Mouse (Mus musculus) liver, embryonic 15.5 days (tissue): ENCODE results near the gene Cacna1c. TPM values are rescaled to one million over a fixed set of nuclear protein-coding genes. Genes with fewer than 3 reads are reported as not detected.
A peak's percentile ranks its signal among the peaks of the same experiment; 100 is the strongest.

Experiments
- ATAC-seq: fragments of 200-750 bp; cut with Nextera tagmentation; 2 replicates; pipeline ENCODE4 v1.8.0; 2017; ENCODE audit warnings: moderate number of reproducible peaks, mild to moderate bottlenecking, moderate library complexity; ENCODE audit not compliant: insufficient read depth
- H3K27ac ChIP-seq: fragments of 300-500 bp; sonication (generic); replicated peaks from 2 replicates; pipeline ENCODE4 v1.5.1; 2015; ENCODE audit warnings: mild to moderate bottlenecking, inconsistent platforms
- H3K27me3 ChIP-seq: fragments of 300-500 bp; sonication (generic); 2 replicates; pipeline ENCODE4 v1.6.1; 2015; ENCODE audit warnings: mild to moderate bottlenecking, inconsistent platforms
- H3K36me3 ChIP-seq: fragments of 300-500 bp; sonication (generic); replicated peaks from 2 replicates; pipeline ENCODE4 v1.6.1; 2015; ENCODE audit warnings: moderate library complexity, mild to moderate bottlenecking, inconsistent platforms
- H3K4me1 ChIP-seq: fragments of 300-500 bp; sonication (generic); replicated peaks from 2 replicates; pipeline ENCODE4 v1.6.1; 2015; ENCODE audit warnings: inconsistent platforms
- H3K4me2 ChIP-seq: fragments of 300-500 bp; sonication (generic); 2 replicates; pipeline ENCODE4 v1.6.1; 2015; ENCODE audit warnings: moderate library complexity, mild to moderate bottlenecking, inconsistent platforms
- H3K4me3 ChIP-seq: fragments of 300-500 bp; sonication (generic); replicated peaks from 2 replicates; pipeline ENCODE4 v1.5.1; 2015; ENCODE audit warnings: mild to moderate bottlenecking, inconsistent platforms
- H3K9ac ChIP-seq: fragments of 300-500 bp; sonication (generic); 2 replicates; pipeline ENCODE4 v1.6.1; 2015; ENCODE audit warnings: moderate library complexity, mild to moderate bottlenecking, inconsistent platforms
- H3K9me3 ChIP-seq: fragments of 300-500 bp; sonication (generic); replicated peaks from 2 replicates; pipeline ENCODE4 v1.6.1; 2016; ENCODE audit warnings: inconsistent platforms
- WGBS: fragments of 180-500 bp; shearing (Covaris S2); methylation state at CpG from one replicate; pipeline ENCODE4 v1.1.7; 2015; ENCODE audit warnings: mixed read lengths; ENCODE audit not compliant: insufficient replicate concordance; 5-methylcytosine and 5-hydroxymethylcytosine counted together
- polyA plus RNA-seq: library from polyadenylated mRNA; unstranded; fragments of >200 nt; fragmentation: Nextera tagmentation; extraction: Ambion mirVana; gene quantifications from 2 replicates; pipeline ENCODE4 v1.2.1, GENCODE M21; 2015

The Cacna1c gene
- polyA plus RNA-seq, 1 experiment from 2014 or later, result 0.41 TPM

- H3K4me3 ChIP-seq, result no peak overlapping the region
- no peak overlapping the region for H3K4me2 ChIP-seq
- no peaks in the 10 kb centered on the region for H3K36me3 ChIP-seq
- no peaks in the 10 kb centered on the region for H3K4me1 ChIP-seq
- no peak overlapping the region for H3K27ac ChIP-seq
- WGBS, result 57% methylated on average over 11 of the region's 11 CpGs
- no peaks in the 10 kb centered on the region for H3K27me3 ChIP-seq
- no peak for ATAC-seq
- no peak overlapping the region for H3K9ac ChIP-seq
- H3K9me3 ChIP-seq, result no peaks in the 10 kb centered on the region
These were observed 393.9 kb downstream of the Cacna1c start for GRCm38 (mm10) chr6:118802286-118802685.

GRCm38 (mm10) chr6:118796393-118796792 is 399.8 kb downstream of the Cacna1c start:
- no peaks in the 10 kb centered on the region for H3K4me1 ChIP-seq
- H3K27me3 ChIP-seq, result no peaks in the 10 kb centered on the region
- 80% methylated on average over 4 of the region's 4 CpGs for WGBS
- H3K4me2 ChIP-seq, result no peak overlapping the region
- no peak for ATAC-seq
- no peaks in the 10 kb centered on the region for H3K36me3 ChIP-seq
- H3K4me3 ChIP-seq, result no peak overlapping the region
- H3K9me3 ChIP-seq, result no peaks in the 10 kb centered on the region
- H3K9ac ChIP-seq, result no peak overlapping the region
- no peak overlapping the region for H3K27ac ChIP-seq

- H3K27me3 ChIP-seq, result no peaks in the 10 kb centered on the region
- no peaks in the 10 kb centered on the region for H3K4me1 ChIP-seq
- no peak for ATAC-seq
- H3K4me2 ChIP-seq, result no peak overlapping the region
- H3K36me3 ChIP-seq, result no peaks in the 10 kb centered on the region
- H3K9ac ChIP-seq, result no peak overlapping the region
- no peak overlapping the region for H3K27ac ChIP-seq
- no peak overlapping the region for H3K4me3 ChIP-seq
- H3K9me3 ChIP-seq, result no peaks in the 10 kb centered on the region
These were observed 400.5 kb downstream of the Cacna1c start for GRCm38 (mm10) chr6:118795716-118796115.

- no peak for ATAC-seq
These were observed 404.3 kb downstream of the Cacna1c start for GRCm38 (mm10) chr6:118791921-118792368.

GRCm38 (mm10) chr6:118787933-118788332 is 408.3 kb downstream of the Cacna1c start:
- no peak overlapping the region for H3K4me3 ChIP-seq
- ATAC-seq, result no peak
- no peak overlapping the region for H3K9ac ChIP-seq
- H3K27ac ChIP-seq, result no peak overlapping the region
- 62% methylated on average over 3 of the region's 3 CpGs for WGBS
- H3K4me1 ChIP-seq, result no peaks in the 10 kb centered on the region
- no peaks in the 10 kb centered on the region for H3K27me3 ChIP-seq
- H3K36me3 ChIP-seq, result no peaks in the 10 kb centered on the region
- no peak overlapping the region for H3K4me2 ChIP-seq
- no peaks in the 10 kb centered on the region for H3K9me3 ChIP-seq

More at GRCm38 (mm10) chr6:118791921-118792368, 404.3 kb downstream of the Cacna1c start:
- Histone ChIP-seq H3K36me3 (no peaks in the 10 kb centered on the region), H3K9me3 (no peaks in the 10 kb centered on the region), H3K4me3 (no peak overlapping the region), H3K27me3 (no peaks in the 10 kb centered on the region), H3K4me2 (no peak overlapping the region), H3K4me1 (no peaks in the 10 kb centered on the region), H3K27ac (no peak overlapping the region), H3K9ac (no peak overlapping the region)
- 48% methylated on average over 5 of the region's 5 CpGs for WGBS

GRCm38 (mm10) chr6:118780280-118780679 is 415.9 kb downstream of the Cacna1c start:
- peaks cover 12% of the 10 kb centered on the region for H3K4me1 ChIP-seq
- no peaks in the 10 kb centered on the region for H3K9me3 ChIP-seq
- H3K36me3 ChIP-seq, result no peaks in the 10 kb centered on the region
- H3K4me3 ChIP-seq, result no peak overlapping the region
- H3K27ac ChIP-seq, result no peak overlapping the region
- H3K27me3 ChIP-seq, result no peaks in the 10 kb centered on the region
- no peak overlapping the region for H3K4me2 ChIP-seq
- no peak for ATAC-seq
- 73% methylated on average over 7 of the region's 7 CpGs for WGBS
- H3K9ac ChIP-seq, result no peak overlapping the region

GRCm38 (mm10) chr6:118779201-118779600 is 417.0 kb downstream of the Cacna1c start:
- Histone ChIP-seq H3K9me3 (no peaks in the 10 kb centered on the region), H3K4me3 (no peak overlapping the region), H3K4me1 (peaks cover 12% of the 10 kb centered on the region), H3K27me3 (no peaks in the 10 kb centered on the region), H3K36me3 (no peaks in the 10 kb centered on the region), H3K4me2 (no peak overlapping the region), H3K9ac (no peak overlapping the region), H3K27ac (no peak overlapping the region)
- ATAC-seq, result no peak
- WGBS, result 30% methylated on average over 8 of the region's 8 CpGs

GRCm38 (mm10) chr6:118777457-118777856 is 418.8 kb downstream of the Cacna1c start:
- Histone ChIP-seq H3K9me3 (no peaks in the 10 kb centered on the region), H3K27ac (no peak overlapping the region), H3K4me2 (no peak overlapping the region), H3K9ac (no peak overlapping the region), H3K4me1 (peaks cover 12% of the 10 kb centered on the region), H3K27me3 (no peaks in the 10 kb centered on the region), H3K4me3 (no peak overlapping the region), H3K36me3 (no peaks in the 10 kb centered on the region)
- ATAC-seq, result no peak
- WGBS, result 38% methylated on average over 8 of the region's 8 CpGs

GRCm38 (mm10) chr6:118776459-118776858 is 419.8 kb downstream of the Cacna1c start:
- Histone ChIP-seq H3K27me3 (no peaks in the 10 kb centered on the region), H3K27ac (no peak overlapping the region), H3K4me3 (no peak overlapping the region), H3K9ac (no peak overlapping the region), H3K36me3 (no peaks in the 10 kb centered on the region), H3K9me3 (no peaks in the 10 kb centered on the region), H3K4me2 (no peak overlapping the region), H3K4me1 (peaks cover 22% of the 10 kb centered on the region)
- WGBS, result 71% methylated on average over 9 of the region's 9 CpGs
- no peak for ATAC-seq

GRCm38 (mm10) chr6:118772581-118772980 is 423.6 kb downstream of the Cacna1c start:
- no peaks in the 10 kb centered on the region for H3K9me3 ChIP-seq
- H3K4me3 ChIP-seq, result no peak overlapping the region
- no peak overlapping the region for H3K4me2 ChIP-seq
- H3K27ac ChIP-seq, result no peak overlapping the region
- H3K9ac ChIP-seq, result no peak overlapping the region
- no peaks in the 10 kb centered on the region for H3K36me3 ChIP-seq
- no peak for ATAC-seq
- H3K4me1 ChIP-seq, result peaks cover 35% of the 10 kb centered on the region
- no peaks in the 10 kb centered on the region for H3K27me3 ChIP-seq
- 86% methylated on average over 6 of the region's 6 CpGs for WGBS

- Histone ChIP-seq H3K36me3 (no peaks in the 10 kb centered on the region), H3K4me3 (no peak overlapping the region), H3K4me2 (peak overlapping the region; percentile 49), H3K27me3 (no peaks in the 10 kb centered on the region), H3K9me3 (no peaks in the 10 kb centered on the region), H3K4me1 (peaks cover 30% of the 10 kb centered on the region), H3K9ac (peak overlapping the region; percentile 40), H3K27ac (peak overlapping the region; percentile 80)
- 14% methylated on average over 4 of the region's 4 CpGs for WGBS
- ATAC-seq, result peak; percentile 92
These were observed 425.1 kb downstream of the Cacna1c start for GRCm38 (mm10) chr6:118771121-118771520.

GRCm38 (mm10) chr6:118770396-118770795 is 425.8 kb downstream of the Cacna1c start:
- 0 out of 2 replicates have a peak, but pooled peaks have one; percentile 20 for ATAC-seq
- Histone ChIP-seq H3K9ac (no peak overlapping the region), H3K36me3 (no peaks in the 10 kb centered on the region), H3K9me3 (no peaks in the 10 kb centered on the region), H3K27me3 (no peaks in the 10 kb centered on the region), H3K27ac (peak overlapping the region; percentile 80), H3K4me3 (no peak overlapping the region), H3K4me2 (peak overlapping the region; percentile 49), H3K4me1 (peaks cover 30% of the 10 kb centered on the region)
- 62% methylated on average over 6 of the region's 6 CpGs for WGBS
